Mouse (Mus musculus) liver, embryonic 12.5 days (tissue): ENCODE measurements around the gene Avp. TPM values are rescaled to one million over a fixed set of nuclear protein-coding genes. Genes with fewer than 3 reads are reported as not detected.
A peak's percentile ranks its signal among the peaks of the same experiment; 100 is the strongest.
"Not testable (repeated sequence)": the region's sequence is repeated elsewhere in the genome, so short reads cannot be mapped to it uniquely, and the experiment has no call there.

Source experiments
- ATAC-seq: fragments of 200-750 bp; cut with Nextera tagmentation; 2 replicates; pipeline ENCODE4 v1.8.0; 2017; ENCODE audit warnings: moderate number of reproducible peaks, mild to moderate bottlenecking, moderate library complexity
- H3K27ac ChIP-seq: fragments of 300-500 bp; sonication (generic); 2 replicates; pipeline ENCODE4 v1.5.1; 2016; ENCODE audit warnings: mild to moderate bottlenecking
- H3K27me3 ChIP-seq: fragments of 300-500 bp; sonication (generic); replicated peaks from 2 replicates; pipeline ENCODE4 v1.6.1; 2016; ENCODE audit warnings: mild to moderate bottlenecking, moderate library complexity
- H3K36me3 ChIP-seq: fragments of 300-500 bp; sonication (generic); 2 replicates; pipeline ENCODE4 v1.6.1; 2016; ENCODE audit warnings: mild to moderate bottlenecking, moderate library complexity
- H3K4me1 ChIP-seq: fragments of 300-500 bp; sonication (generic); 2 replicates; pipeline ENCODE4 v1.6.1; 2016
- H3K4me2 ChIP-seq: fragments of 300-500 bp; sonication (generic); 2 replicates; pipeline ENCODE4 v1.6.1; 2016; ENCODE audit warnings: mild to moderate bottlenecking, moderate library complexity
- H3K4me3 ChIP-seq: fragments of 300-500 bp; sonication (generic); 2 replicates; pipeline ENCODE4 v1.5.1; 2016; ENCODE audit warnings: mild to moderate bottlenecking, moderate library complexity
- H3K9ac ChIP-seq: fragments of 300-500 bp; sonication (generic); 2 replicates; pipeline ENCODE4 v1.6.1; 2016; ENCODE audit warnings: mild to moderate bottlenecking, moderate library complexity
- H3K9me3 ChIP-seq: fragments of 300-500 bp; sonication (generic); replicated peaks from 2 replicates; pipeline ENCODE4 v1.6.1; 2016; ENCODE audit warnings: mild to moderate bottlenecking, moderate library complexity
- WGBS: fragments of 180-500 bp; shearing (Covaris S2); methylation state at CpG from one replicate; pipeline ENCODE4 v1.1.7; 2016; ENCODE audit not compliant: insufficient replicate concordance; 5-methylcytosine and 5-hydroxymethylcytosine counted together
- polyA plus RNA-seq: library from polyadenylated mRNA; unstranded; fragments of >200 nt; fragmentation: Nextera tagmentation; extraction: Ambion mirVana; gene quantifications from 2 replicates; pipeline ENCODE4 v1.2.1, GENCODE M21; 2016

Avp gene
- polyA plus RNA-seq, 1 experiment from 2014 or later = not detected

- Histone ChIP-seq H3K9ac (no peak overlapping the region), H3K27ac (no peak overlapping the region), H3K4me3 (no peak overlapping the region), H3K4me2 (no peak overlapping the region), H3K4me1 (no peaks in the 10 kb centered on the region), H3K36me3 (peaks cover 26% of the 10 kb centered on the region), H3K9me3 (no peaks in the 10 kb centered on the region), H3K27me3 (peaks cover 17% of the 10 kb centered on the region)
- 71% methylated on average over 4 of the region's 4 CpGs for WGBS
- no peak for ATAC-seq
These were observed 6.8 kb upstream of the Avp start for GRCm38 (mm10) chr2:130589157-130589556.

GRCm38 (mm10) chr2:130588373-130588772 lies 6.0 kb upstream of the Avp start:
- Histone ChIP-seq H3K4me2 (no peak overlapping the region), H3K36me3 (peaks cover 20% of the 10 kb centered on the region), H3K9me3 (no peaks in the 10 kb centered on the region), H3K27me3 (peaks cover 25% of the 10 kb centered on the region), H3K4me3 (no peak overlapping the region), H3K27ac (no peak overlapping the region), H3K9ac (no peak overlapping the region), H3K4me1 (no peaks in the 10 kb centered on the region)
- 39% methylated on average over 2 of the region's 2 CpGs for WGBS
- no peak for ATAC-seq

GRCm38 (mm10) chr2:130586016-130586415 lies 3.7 kb upstream of the Avp start:
- no peak overlapping the region for H3K4me3 ChIP-seq
- H3K4me1 ChIP-seq = 0 out of 2 replicates have a peak, but pooled peaks cover 2% of the 10 kb centered on the region
- H3K9me3 ChIP-seq = no peaks in the 10 kb centered on the region
- 60% methylated on average over 6 of the region's 6 CpGs for WGBS
- peaks cover 49% of the 10 kb centered on the region for H3K27me3 ChIP-seq
- H3K27ac ChIP-seq = no peak overlapping the region
- no peak for ATAC-seq
- H3K9ac ChIP-seq = no peak overlapping the region
- H3K4me2 ChIP-seq = no peak overlapping the region
- peaks cover 4% of the 10 kb centered on the region for H3K36me3 ChIP-seq

- H3K27me3 ChIP-seq = peaks cover 69% of the 10 kb centered on the region
These were observed 1.7 kb upstream of the Avp start for GRCm38 (mm10) chr2:130583902-130584560.

DNA sequence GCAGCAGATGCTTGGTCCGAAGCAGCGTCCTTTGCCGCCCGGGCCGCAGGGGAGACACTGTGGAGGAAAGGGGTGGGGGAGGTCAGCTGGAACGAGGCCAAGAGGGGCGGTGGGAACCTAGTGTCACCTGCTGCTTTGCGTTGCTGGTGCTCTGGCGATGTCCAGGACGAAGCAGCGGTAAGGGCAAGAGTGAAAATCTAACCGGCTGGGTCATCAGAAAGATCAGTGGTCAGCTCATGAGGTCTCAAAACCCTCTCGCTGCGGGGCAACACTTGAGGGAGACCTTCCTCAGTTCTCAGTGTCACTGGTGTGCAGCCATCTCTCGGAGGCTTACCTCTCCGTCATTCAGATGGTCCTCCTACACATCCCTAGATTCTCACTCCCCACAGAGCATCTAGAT lies 1.2 kb downstream of the Avp start:
- ATAC-seq = no peak
- Histone ChIP-seq H3K36me3 (no peaks in the 10 kb centered on the region), H3K9ac (no peak overlapping the region), H3K4me1 (peaks cover 25% of the 10 kb centered on the region), H3K4me2 (peak overlapping the region; percentile 47), H3K27me3 (peaks cover 97% of the 10 kb centered on the region), H3K27ac (no peak overlapping the region), H3K9me3 (no peaks in the 10 kb centered on the region), H3K4me3 (peak overlapping the region; percentile 25; the same call in 1 of the 2 replicates)
- 12% methylated on average over 16 of the region's 16 CpGs for WGBS

More at GRCm38 (mm10) chr2:130583902-130584560, 1.7 kb upstream of the Avp start:
- Histone ChIP-seq H3K36me3 (no peaks in the 10 kb centered on the region), H3K4me2 (no peak overlapping the region), H3K4me3 (no peak overlapping the region), H3K27ac (no peak overlapping the region), H3K4me1 (peaks cover 9% of the 10 kb centered on the region; the same call in 1 of the 2 replicates), H3K9me3 (no peaks in the 10 kb centered on the region), H3K9ac (no peak overlapping the region)
- WGBS = 62% methylated on average over 10 of the region's 10 CpGs
- no peak for ATAC-seq

GRCm38 (mm10) chr2:130579791-130580190 lies 2.6 kb downstream of the Avp start:
- Histone ChIP-seq H3K27me3 (peaks cover 100% of the 10 kb centered on the region), H3K9me3 (no peaks in the 10 kb centered on the region), H3K4me3 (no peak overlapping the region), H3K4me1 (peaks cover 25% of the 10 kb centered on the region), H3K36me3 (no peaks in the 10 kb centered on the region), H3K9ac (no peak overlapping the region), H3K4me2 (no peak overlapping the region), H3K27ac (no peak overlapping the region)
- no peak for ATAC-seq
- WGBS = 8% methylated on average over 8 of the region's 8 CpGs

- Histone ChIP-seq H3K4me2 (no peak overlapping the region), H3K4me1 (peaks cover 25% of the 10 kb centered on the region)
These were observed 4.2 kb downstream of the Avp start for GRCm38 (mm10) chr2:130578148-130578547.

GRCm38 (mm10) chr2:130577632-130578031 lies 4.7 kb downstream of the Avp start:
- Histone ChIP-seq H3K4me3 (peak overlapping the region; percentile 16), H3K9ac (no peak overlapping the region), H3K27ac (no peak overlapping the region), H3K4me1 (peaks cover 25% of the 10 kb centered on the region), H3K36me3 (no peaks in the 10 kb centered on the region), H3K4me2 (peak overlapping the region; percentile 39), H3K27me3 (peaks cover 98% of the 10 kb centered on the region), H3K9me3 (no peaks in the 10 kb centered on the region)
- WGBS = 4% methylated on average over 12 of the region's 12 CpGs
- peak; percentile 52 for ATAC-seq

More at GRCm38 (mm10) chr2:130578148-130578547, 4.2 kb downstream of the Avp start:
- Histone ChIP-seq H3K27ac (no peak overlapping the region), H3K36me3 (no peaks in the 10 kb centered on the region), H3K9ac (no peak overlapping the region), H3K27me3 (peaks cover 99% of the 10 kb centered on the region), H3K4me3 (no peak overlapping the region), H3K9me3 (no peaks in the 10 kb centered on the region)
- ATAC-seq = no peak
- 9% methylated on average over 11 of the region's 11 CpGs for WGBS

DNA sequence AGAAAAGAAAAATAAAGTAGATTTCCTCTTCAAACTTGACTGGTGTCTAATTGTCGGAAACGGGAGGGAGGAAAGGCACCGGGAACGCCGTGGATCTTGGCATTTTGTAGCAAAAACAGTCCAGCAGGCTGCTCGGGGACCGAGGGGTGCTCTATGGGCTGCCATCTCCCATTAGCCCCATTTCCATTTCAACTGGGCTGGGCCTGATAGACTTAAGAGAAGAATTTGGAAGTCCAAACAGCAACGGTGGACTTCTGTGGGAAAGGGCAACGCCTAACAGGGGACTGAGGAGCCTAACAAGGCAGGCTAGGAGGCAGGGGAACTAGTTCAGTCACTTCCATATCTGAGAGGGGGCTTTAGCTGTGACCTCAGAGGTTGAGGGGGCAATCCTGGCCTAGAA lies 5.3 kb downstream of the Avp start:
- Histone ChIP-seq H3K4me3 (no peak overlapping the region), H3K27ac (no peak overlapping the region), H3K4me2 (peak overlapping the region; percentile 39; the same call in 1 of the 2 replicates), H3K4me1 (peaks cover 25% of the 10 kb centered on the region), H3K9me3 (no peaks in the 10 kb centered on the region), H3K36me3 (no peaks in the 10 kb centered on the region), H3K9ac (no peak overlapping the region), H3K27me3 (peaks cover 95% of the 10 kb centered on the region)
- WGBS = 13% methylated on average over 9 of the region's 9 CpGs
- no peak for ATAC-seq

DNA sequence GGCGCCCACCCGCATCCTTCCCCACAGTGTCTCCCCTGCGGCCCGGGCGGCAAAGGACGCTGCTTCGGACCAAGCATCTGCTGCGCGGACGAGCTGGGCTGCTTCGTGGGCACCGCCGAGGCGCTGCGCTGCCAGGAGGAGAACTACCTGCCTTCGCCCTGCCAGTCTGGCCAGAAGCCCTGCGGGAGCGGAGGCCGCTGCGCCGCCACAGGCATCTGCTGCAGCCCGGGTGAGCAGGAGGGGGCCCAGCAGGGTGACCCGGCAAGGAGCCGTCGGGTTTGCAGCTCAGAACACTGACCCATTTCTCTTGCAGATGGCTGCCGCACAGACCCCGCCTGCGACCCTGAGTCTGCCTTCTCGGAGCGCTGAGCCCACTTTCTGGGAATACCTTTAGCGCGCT lies 5.8 kb downstream of the Avp start:
- H3K9ac ChIP-seq, ATAC-seq, H3K27ac ChIP-seq, H3K9me3 ChIP-seq, H3K36me3 ChIP-seq: not testable (repeated sequence)
- Histone ChIP-seq H3K27me3 (peaks cover 91% of the 10 kb centered on the region), H3K4me3 (peak overlapping the region; percentile 24), H3K4me2 (peak overlapping the region; percentile 40), H3K4me1 (peaks cover 25% of the 10 kb centered on the region)
- WGBS = 8% methylated on average over 32 of the region's 32 CpGs

GRCm38 (mm10) chr2:130575873-130576272 lies 6.5 kb downstream of the Avp start, which contains the start of gene Oxt:
TSS of gene Oxt (plus strand) at chr2:130576173.
- Histone ChIP-seq H3K27ac (no peak within 1 kb of the TSS), H3K4me2 (peak within 1 kb of the TSS; percentile 40), H3K27me3 (peaks cover 84% of the 10 kb centered on the region), H3K4me1 (peaks cover 21% of the 10 kb centered on the region), H3K4me3 (peak within 1 kb of the TSS; percentile 24), H3K36me3 (no peaks in the 10 kb centered on the region), H3K9me3 (no peaks in the 10 kb centered on the region), H3K9ac (no peak within 1 kb of the TSS)
- no peak for ATAC-seq
- 56% methylated on average over 9 of the region's 9 CpGs for WGBS

GRCm38 (mm10) chr2:130574960-130575359 lies 7.4 kb downstream of the Avp start:
- Histone ChIP-seq H3K27me3 (peaks cover 75% of the 10 kb centered on the region), H3K4me1 (peaks cover 16% of the 10 kb centered on the region), H3K9me3 (no peaks in the 10 kb centered on the region), H3K27ac (no peak overlapping the region), H3K4me2 (no peak overlapping the region), H3K4me3 (no peak overlapping the region), H3K36me3 (no peaks in the 10 kb centered on the region), H3K9ac (no peak overlapping the region)
- WGBS = 68% methylated on average over 5 of the region's 5 CpGs
- ATAC-seq = no peak

DNA sequence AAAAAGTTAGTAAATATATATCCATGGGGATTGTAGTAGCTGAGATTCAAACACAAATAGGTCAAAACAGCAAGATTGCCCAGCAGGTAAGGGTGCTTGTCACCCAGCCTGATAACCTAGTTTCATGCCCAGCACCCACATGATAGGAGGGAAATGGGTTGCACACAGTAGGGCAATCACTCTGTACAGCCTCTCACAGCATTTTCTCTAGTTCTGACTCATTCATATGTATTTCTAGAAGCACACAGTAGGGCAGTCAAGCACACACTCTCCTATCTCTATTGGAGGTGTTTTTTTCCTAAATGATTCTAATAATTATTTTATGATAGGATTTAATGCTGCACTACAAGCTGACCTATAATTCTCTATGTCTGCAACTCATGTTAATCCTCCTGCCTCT lies 12.4 kb downstream of the Avp start:
- no peak overlapping the region for H3K27ac ChIP-seq

More for the DNA sequence above, 12.4 kb downstream of the Avp start:
- no peak for ATAC-seq
- no peak overlapping the region for H3K9ac ChIP-seq
- peaks cover 3% of the 10 kb centered on the region for H3K4me1 ChIP-seq
- no peak overlapping the region for H3K4me3 ChIP-seq
- peaks cover 23% of the 10 kb centered on the region for H3K36me3 ChIP-seq
- H3K4me2 ChIP-seq = no peak overlapping the region
- peaks cover 24% of the 10 kb centered on the region for H3K27me3 ChIP-seq
- no peaks in the 10 kb centered on the region for H3K9me3 ChIP-seq
